Mouse (Mus musculus) lung, adult 2 months (tissue): ENCODE data around the gene Slc39a1.

Experiments used
- CTCF ChIP-seq: fragments of 200-500 bp; IDR thresholded peaks from 2 replicates; pipeline ENCODE4 v1.5.1; 2011; ENCODE audit warnings: mild to moderate bottlenecking, low read length, control low read depth; ENCODE audit not compliant: insufficient read depth
- POLR2A ChIP-seq: fragments of 200-500 bp; IDR thresholded peaks from 2 replicates; pipeline ENCODE4 v1.6.1; 2011; ENCODE audit warnings: low read depth, mild to moderate bottlenecking, control low read depth, low read length, borderline replicate concordance; ENCODE audit errors: extremely low read depth

DNA sequence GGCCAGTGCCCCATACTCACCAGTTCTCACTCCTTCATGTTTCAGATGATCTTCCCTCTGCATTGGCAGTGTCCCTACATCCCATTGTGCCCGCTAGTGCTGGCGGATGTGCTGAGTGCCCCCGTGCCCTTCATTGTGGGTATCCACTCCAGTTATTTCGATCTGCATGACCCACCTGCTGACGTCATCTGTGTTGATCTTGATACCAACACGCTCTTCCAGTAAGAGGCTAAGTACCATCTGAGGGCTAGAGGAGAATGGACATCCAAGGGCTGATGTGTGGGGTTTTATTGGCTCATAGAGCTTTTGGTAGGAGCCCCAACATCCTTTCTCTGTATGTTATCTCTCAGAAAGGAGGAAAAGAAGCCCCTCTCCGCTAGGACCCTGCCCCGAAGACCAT lies 22.8 kb downstream of the Slc39a1 start:
- TF ChIP-seq CTCF: no peak
- no peak for TF ChIP-seq POLR2A
